Mouse (Mus musculus) layer of hippocampus, postnatal 14 days (tissue): Measurements from ENCODE around the gene E130309D02Rik. TPM values are rescaled to one million over a fixed set of nuclear protein-coding genes. Genes with fewer than 3 reads are reported as not detected.
A peak's percentile ranks its signal among the peaks of the same experiment; 100 is the strongest.

Source experiments
- DNase-seq, 2 experiments: peaks; one replicate each; pipeline ENCODE4 v3.0.0; 2021 to 2022; ENCODE audit warnings: low spot score in 2 of 2, mixed read lengths in 1 of 2
- total RNA-seq, 2 experiments: library from RNA; stranded (reverse); gene quantifications; 2 replicates each; pipeline ENCODE4 v1.2.3; 2021

E130309D02Rik gene
- total RNA-seq, 2 experiments from 2014 or later = 20.8 to 23.1 TPM

DNA sequence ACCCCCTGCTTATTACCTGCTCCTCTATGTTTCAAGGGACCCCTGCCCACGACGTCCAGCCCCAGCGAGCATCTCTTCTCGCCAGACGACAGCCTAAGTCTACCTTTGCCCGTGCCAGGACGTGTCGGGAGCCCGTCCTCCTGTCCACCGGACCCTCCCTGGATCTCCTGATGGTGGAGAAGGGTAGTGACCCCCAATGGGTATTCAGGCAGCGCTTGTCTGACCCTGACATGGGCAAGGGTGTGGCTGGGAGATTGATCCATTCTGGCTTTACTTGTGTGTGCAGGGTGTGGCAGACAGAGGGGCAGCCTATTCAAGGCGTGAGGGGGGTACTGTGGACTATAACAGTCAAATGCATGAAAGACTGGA lies 45.0 kb downstream of the E130309D02Rik start:
- DNase-seq = no peak

DNA sequence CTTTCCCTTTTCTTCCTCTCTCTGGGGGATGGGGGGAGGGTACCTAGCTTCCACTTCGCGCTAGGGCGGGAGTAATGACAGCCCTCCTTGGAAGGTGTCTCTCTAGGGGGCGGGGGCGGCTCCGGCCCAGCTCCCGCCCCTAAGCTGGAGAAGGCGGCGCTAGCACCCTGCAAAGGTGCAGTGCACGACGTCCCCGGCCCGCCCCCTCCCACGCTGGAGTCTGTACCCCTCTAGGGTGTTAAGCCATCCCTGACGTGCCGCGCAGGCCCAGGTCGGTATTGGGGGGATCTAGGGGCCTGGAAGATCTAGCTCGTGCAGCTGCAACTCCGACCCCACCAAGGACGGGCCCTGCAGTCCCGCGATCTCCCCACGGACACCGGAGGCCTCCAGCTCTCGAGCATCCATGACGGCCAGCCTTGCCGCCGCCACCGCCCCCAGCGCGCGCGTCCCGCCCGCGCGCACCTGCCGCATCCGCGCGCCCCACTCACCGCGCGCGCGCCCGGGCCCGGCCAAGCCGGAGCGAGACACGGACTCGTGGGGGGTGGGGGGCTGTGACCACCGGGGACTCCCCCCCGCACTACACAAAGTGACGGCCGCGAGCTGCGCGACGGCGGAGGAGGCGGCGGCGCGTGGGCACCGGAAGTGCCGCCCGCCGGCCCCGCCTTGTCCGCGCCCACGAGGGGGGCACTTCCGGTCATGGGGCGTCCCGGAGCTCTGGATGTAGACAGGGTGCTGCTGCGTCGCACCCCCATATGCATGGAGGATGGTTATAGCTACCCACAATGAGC lies 45.6 kb downstream of the E130309D02Rik start, which contains the start of gene Zfp316:
Gene Zfp316 (minus strand): TSS at position 660 of the 788 bp plus-strand sequence.
- DNase-seq = peak; percentile 65 to 71

DNA sequence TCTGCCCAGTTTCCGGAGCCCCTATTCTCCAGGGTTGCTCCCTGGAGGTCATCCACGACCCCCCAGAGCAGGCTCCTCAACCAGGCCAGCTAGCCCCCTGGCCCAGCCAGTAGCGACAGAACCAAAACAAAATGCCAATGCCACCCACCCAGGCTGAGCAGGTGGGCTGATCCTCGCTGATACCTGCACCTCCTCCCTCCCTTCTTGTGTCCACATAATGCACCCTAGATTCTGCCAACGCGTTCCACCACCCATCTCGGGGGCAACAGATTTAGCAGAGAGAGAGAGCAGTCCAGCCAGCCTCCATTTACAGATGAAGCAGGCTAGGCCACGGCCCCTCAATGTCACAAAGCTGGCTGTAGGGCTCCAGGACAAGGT lies 46.2 kb downstream of the E130309D02Rik start:
- no peak for DNase-seq

DNA sequence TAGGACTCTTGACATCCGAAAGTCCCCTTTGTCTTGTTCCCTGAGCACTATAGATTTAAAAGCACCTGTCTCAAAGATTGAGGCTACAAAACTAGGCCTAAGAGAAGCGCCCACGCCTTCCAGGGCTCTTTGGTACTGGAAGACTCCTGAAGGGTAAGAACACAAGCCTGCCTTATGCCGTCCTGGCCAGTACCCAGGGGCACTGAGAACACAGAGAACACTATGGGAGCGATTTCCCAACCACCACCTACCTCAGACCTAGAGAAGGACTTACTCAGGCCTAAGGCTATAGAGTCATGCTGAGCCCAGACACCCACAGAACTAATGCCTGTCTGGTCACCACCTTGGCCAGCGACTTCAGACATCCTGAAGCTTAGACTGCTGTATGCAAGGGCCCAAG lies 48.4 kb downstream of the E130309D02Rik start:
- no peak for DNase-seq

DNA sequence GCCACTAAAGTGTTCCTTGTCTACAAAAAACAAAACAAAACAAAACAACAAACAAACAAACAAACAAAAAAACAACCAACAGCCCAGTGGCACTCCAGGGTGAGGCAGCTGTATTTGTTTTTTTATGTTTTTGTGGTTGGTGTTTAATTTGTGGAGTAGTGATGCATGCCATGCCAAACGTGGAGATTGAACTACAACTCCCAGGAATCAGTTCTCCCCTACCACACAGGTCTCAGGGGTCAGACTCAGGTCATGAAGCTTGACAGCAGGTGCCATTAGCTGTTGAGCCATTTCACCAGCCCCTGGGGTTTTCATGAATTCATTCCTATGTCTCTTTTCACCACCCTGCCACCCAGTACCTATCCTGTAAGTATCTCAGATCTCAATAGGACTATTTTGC lies 49.8 kb downstream of the E130309D02Rik start:
- no peak for DNase-seq

DNA sequence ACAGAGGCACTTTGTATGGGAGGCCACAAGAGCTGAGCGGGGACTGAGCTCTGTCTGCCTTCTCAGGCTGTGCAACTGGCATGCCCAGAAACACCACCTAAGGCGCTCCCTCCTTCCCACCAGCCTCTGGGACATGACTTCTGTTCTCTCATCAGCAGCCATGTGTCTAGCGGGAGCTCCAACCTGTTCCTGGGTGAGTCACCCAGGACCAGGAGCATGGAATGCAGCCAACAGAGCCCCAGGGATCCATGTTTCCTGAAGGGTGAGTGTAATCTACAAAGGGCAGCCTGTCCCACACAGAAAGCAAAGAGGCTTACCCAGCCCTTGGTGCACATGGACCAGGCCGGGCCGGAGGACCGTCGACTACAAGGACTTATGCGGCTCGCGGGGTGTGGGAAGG lies 50.5 kb downstream of the E130309D02Rik start:
- DNase-seq = no peak

DNA sequence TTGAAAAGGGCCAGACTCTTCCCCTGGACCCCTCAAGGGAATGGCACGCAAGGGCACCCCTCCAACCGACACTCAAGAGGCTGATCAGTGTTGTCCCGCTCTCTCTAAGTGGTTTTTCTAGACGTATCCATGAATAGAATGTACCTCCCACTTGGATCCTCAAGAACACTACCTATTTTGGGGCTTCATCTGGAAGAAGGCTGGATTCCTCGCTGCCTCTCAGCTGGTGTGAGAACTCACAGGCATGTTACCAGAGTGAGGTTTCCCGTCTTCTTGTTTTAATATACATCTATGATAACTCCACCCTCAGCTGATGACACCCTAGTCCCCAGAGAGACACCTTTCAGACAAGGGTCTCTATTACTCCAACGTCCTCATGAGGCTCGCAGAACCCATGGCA lies 53.5 kb downstream of the E130309D02Rik start:
- DNase-seq = no peak

DNA sequence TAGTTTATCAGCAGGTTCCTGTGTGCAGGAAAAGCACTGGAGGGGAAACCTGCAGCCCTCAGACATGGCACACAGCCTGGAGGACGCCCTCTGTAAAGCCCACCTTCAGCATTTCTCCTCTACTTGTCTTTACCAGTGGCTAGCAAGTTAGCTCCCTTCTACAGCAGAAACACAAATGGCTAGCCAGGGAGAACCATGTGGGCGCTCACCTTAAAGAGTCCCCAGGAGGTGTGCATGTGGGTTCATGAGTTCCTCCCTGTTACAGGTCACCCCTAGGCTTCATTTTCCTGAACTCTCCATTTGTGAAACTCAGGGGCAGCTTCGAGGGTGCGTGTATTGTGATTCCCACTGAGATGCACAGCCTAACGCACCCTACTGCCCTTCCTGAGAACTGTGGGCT lies 59.4 kb downstream of the E130309D02Rik start:
- DNase-seq = no peak

DNA sequence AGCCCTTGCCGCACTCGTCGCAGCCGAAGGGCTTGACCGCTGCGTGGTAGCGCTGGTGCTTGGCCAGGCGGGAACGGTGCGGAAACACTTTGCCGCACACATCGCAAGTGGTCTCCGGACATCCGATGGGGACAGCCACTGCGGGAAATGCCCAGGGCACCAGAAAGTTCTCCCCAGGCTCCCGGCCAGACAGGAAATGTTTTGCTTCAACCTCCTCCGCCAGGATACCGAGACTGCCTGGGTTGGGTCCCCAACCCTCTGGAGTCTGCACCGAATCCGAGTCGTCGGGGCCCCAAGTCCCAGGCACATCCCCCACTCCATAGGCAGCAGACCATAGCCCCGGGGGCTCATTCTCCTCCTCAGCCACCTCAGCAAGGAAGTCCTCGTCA lies 60.0 kb downstream of the E130309D02Rik start:
- no peak for DNase-seq

DNA sequence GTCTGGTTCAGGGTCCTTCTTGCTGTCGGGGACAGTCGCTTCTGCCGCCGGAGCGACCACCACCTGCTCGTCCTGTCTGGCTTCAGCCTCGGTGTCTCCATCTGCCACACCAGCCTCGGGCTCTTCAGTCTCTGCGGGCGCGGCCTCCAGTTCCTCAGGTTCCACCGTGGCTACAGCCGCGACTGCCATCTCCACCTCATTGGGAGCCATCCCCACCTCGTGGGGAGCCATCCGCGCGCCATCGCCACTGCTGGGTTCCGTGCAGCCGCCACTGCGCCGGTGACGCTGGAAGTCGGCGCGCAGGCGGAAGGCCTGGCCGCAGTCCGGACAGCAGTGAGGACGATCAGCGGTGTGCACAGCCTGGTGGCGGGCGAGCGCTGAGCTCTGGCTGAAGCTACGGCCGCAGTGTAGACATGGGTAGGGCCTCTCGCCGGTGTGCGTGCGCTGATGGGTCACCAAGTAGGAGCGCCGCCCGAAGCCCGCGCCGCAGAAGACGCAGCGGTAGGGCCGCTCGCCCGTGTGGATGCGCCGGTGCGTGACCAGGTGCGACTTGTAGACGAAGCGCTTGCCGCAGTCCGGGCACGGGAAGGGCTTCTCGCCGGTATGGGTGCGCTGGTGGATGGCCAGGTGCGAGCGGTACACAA lies 60.6 kb downstream of the E130309D02Rik start:
- no peak for DNase-seq

DNA sequence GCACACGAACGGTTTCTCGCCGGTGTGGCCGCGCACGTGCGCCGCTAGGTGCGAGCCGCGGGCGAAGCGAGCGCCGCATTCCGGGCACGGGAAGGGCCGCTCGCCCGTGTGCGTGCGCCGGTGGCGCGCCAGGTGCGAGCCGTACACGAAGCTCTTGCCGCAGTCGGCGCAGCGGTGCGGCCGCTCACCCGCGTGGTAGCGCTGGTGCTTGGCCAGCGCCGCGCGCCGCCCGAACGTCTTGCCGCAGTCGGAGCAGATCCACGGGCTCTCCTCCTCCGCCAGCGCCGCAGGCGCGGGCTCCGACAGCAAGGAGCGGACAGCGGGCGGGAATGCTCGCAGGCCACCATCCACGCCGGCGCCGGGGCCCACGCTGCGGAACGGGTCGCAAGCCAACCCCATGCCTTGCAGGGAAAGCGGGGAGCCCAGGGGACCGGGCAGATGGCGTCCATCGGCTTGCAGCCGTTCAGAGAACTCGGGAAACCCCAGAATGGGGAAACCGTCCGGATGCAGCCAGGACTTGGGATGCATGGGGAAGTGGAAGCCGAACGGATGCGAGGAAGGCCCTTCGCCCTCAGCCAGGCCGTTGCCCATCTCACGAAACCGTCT lies 61.2 kb downstream of the E130309D02Rik start:
- DNase-seq = no peak

DNA sequence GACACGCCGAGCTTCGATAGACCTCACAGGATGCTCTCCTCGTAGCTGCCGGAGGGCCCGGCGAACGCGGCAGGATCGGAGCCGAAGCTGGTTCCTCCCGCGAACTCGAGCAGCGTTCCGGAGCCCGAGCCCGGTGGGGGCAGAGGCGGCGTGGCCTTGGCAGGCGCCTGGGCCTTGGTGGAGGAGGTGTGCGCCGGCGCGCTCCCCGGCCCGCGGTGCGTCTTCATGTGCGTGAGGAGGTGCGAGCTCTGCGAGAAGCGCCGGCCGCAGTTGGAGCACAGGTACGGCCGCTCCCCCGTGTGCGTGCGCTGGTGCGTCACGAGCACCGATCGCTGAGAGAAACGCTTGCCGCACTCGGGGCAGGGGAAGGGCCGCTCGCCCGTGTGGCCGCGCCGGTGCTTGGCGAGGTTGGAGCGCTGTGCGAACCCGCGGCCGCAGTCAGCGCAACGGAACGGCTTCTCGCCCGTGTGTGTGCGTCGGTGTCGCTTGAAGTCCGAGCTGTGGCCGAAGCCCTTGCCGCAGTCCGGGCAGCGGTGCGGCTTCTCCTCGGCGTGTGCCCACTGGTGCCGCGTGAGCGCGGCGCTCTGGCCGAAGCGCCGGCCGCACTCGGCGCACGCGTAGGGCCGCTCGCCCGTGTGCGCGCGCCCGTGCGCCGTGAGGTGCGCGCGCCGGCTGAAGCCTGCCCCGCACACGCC lies 61.8 kb downstream of the E130309D02Rik start:
- no peak for DNase-seq

DNA sequence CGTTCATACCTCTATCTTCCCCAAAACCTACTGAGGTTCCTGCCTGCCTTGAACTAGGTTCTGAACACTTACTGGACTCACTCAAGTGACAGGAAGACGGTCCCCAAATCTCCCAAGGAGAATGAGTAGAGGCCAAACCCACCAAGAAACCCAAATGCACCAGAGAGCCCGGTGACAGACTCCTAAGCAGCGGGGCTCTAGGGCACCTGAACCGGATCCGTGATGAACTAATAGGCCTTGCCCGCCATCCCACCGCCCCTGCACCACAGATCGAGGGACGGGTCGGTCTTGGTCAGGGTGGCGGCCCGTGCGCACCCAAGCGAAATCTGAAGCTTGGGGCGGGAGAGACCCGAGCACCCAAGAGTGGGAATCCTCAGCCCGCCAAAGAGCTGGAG lies 62.4 kb downstream of the E130309D02Rik start:
- DNase-seq = no peak

DNA sequence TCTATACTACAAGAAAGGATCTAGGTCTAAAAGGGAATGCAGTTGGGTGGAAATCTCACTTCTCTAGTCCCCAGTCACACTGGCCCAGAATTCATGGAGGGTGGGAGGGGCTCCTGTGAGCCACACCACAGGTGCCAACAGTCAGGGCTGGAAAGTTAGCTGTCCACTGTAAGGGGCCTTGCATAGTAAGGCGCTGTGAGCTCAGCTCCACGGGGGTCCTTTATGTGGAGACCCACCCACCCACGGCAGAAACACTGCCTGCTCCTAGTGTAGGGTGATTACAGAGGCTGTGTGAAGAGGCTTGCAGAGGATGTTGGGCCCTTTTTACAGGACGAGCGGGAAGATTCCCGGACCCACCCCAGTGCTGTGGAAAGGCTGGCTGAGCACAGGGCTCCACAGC lies 63.1 kb downstream of the E130309D02Rik start:
- DNase-seq = no peak

Other genes starting within 250 kb of the E130309D02Rik start
- 10 to 100 TPM; 46.4 to 47.4 TPM for gene Rnf216, start 202.4 kb downstream of the E130309D02Rik start, total RNA-seq
- under 1 TPM; 0.10 to 0.12 TPM for gene Olfr718-ps1, start 167.8 kb downstream of the E130309D02Rik start, total RNA-seq
- gene Rbak, start 134.6 kb downstream of the E130309D02Rik start, total RNA-seq = 10 to 100 TPM; 15.2 to 16.6 TPM
- not detected for gene Spdye4b, start 134.3 kb downstream of the E130309D02Rik start, total RNA-seq
- gene Spdye4a, start 88.5 kb downstream of the E130309D02Rik start, total RNA-seq = not detected
- 10 to 100 TPM; 25.5 to 25.6 TPM for gene Zfp12, start 80.2 kb downstream of the E130309D02Rik start, total RNA-seq
- gene Zfp316, start 45.3 kb downstream of the E130309D02Rik start, total RNA-seq = 10 to 100 TPM; 20.1 to 20.6 TPM
- gene Zfp853, start 21.7 kb downstream of the E130309D02Rik start, total RNA-seq = 1 to 10 TPM; 7.7 to 7.9 TPM
- gene Zdhhc4, start 13.9 kb upstream of the E130309D02Rik start, total RNA-seq = 10 to 100 TPM; 41.8 to 47.1 TPM
- gene Grid2ip, start 42.0 kb upstream of the E130309D02Rik start, total RNA-seq = 1 to 10 TPM; 4.1 to 8.1 TPM
- gene Kdelr2, start 88.5 kb upstream of the E130309D02Rik start, total RNA-seq = 10 to 100 TPM; 42.9 to 49.7 TPM
- gene Daglb, start 149.2 kb upstream of the E130309D02Rik start, total RNA-seq = 10 to 100 TPM; 22.8 to 22.9 TPM
- gene Rac1, start 212.7 kb upstream of the E130309D02Rik start, total RNA-seq = 100 to 1,000 TPM; 430 to 453 TPM